Mouse (Mus musculus) embryo, embryonic 10.5 days (tissue): ENCODE data around the gene Cyp2w1.
"Not testable (repeated sequence)": the region's sequence is repeated elsewhere in the genome, so short reads cannot be mapped to it uniquely, and the experiment has no call there.

Source experiments
- DNase-seq: peaks from one replicate; pipeline ENCODE4 v3.0.0-alpha.2; 2015; ENCODE audit warnings: low spot score

Cyp2w1 gene

DNA sequence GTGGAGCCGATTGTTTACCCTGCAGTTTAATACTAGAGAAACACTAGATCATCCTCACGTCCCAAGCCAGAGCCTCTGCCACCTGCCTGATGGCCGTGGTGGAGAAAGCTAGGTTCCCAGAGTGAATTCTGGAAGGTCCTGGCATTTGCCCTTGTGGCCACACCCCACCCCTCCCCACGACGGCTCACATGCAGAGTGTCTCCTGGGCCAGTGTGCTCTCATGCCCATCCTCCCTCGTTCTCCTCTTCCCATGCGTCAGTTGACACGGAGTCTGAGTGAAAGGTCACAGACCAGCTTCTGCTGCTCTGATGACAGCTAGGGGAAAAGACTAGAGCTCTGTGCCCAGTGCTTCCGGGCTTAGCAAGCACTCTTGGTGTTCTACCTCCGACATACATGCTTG lies 32.1 kb downstream of the Cyp2w1 start:
- no peak for DNase-seq

DNA sequence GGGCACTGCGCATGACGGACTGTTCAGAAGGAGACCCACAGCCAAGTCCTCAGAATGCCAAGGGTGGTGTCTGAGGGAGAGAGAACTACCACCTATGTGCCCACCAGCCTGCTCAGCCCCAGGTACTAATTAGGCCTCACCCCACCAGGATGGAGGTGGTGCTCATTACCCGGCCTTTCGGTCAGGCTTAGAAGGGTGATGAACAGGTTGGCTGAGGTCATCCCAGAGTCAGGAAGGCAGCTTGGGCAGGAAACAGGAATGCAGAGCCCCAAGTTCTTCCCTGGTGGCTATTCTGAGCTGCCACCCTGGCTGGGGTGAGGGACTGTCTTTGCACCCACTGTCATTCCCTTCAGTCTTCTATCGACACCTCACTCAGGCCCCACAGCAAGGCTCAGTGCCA lies 33.6 kb downstream of the Cyp2w1 start:
- no peak for DNase-seq

DNA sequence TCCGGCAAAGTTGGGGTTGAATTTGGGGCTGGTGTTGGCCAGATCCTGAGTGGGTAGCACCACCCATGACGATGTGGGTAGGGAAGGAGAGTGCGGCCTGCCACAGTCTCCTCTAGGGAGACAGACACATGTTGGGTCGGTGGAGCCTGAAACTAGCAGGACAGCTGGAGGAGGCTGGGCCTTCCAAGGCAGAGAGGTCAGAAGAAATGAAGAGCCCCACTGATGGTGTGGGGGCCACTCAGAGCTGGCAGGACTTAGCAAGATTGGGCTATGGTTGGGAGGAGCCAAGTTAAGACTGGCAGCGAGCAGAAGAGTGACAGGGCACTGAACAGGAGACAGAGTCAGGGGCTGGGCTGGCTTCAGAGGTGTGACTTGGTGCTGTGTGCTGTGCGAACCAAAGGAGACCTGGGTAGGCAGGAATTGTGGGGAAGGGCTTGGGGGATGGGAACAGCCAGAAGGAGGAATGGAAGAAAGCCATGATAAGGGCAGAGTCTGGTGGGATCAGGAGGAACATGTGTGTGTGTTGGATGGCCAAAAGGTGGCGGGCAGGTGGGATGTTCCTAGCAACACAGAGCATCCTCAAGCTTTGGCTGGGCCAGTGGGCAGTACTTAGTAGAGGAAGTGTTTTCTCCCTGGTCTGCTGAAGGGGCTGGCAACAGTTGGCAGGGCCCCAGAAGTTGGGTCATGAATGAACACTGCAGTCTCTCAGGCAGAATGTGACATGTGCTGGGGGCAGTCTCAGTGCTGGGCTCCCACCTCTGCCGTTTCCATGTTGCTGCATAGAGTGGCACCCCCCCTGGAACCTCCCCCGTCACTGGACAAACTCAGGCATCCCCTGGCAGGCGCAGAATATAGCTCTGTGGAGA lies 35.1 kb downstream of the Cyp2w1 start:
- DNase-seq: no peak

DNA sequence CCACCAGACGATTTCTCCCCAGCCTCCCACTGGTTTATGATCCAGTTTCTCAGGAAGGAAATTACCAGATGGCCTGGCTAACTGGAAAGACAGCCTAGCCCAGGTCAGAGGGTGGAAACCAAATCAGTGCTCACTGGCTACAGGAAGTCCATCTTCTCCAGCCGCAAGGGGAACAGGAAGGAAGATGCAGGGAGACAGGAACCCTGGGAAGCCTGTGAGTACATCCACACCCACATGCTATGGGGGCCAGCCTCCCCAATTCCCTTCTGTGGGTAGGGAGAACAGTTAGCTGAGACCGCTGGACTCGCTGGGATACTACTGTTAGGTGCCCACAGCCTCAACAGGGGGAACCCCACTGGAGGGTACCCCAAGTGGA lies 35.8 kb downstream of the Cyp2w1 start:
- no peak for DNase-seq

DNA sequence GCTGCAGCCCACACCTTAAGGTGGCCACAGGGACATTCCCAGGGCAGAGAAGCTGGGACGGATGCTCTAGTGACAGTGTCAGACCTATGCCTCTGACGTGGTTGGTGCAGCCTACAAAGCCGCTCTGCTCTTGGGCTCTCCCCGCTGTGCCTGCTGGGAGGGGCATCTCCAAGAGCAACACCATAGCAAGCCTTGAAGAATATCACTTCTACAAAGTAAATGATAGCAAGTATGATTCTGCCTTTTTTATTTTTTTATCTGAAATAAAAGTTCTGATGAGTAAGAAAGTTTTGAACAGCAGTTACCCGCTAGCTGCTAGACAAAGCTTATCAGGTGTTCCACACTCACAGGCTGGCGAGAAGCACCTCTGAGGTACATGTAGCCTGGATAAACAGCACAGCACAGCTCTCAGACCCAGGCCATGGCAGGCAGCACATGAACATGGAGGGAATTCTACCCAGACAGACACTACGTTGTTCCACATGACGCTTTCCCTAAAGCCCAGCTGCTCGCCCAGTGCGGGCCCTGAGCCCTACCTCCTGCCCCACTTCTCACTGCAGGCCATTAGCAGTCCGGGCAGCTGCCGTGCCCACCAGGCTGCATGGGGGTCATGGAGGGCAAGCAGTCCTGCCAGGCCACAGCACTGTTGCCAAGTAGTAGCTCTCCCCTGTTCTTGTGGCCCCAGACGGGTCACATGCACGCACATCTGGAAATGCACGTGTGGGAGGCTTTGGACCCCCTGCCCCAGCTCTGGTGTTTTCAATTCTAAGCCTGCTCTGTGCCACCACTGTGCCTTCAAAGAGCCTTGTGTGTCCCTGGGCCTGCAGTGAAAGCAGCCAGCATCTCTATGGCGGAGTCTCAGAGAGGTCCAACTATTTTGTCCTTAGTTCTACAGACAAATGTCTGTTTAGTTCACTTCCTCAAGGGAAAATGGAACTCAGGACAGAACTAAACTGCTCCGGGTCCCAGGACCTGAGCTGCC lies 36.6 kb downstream of the Cyp2w1 start:
- DNase-seq: no peak

DNA sequence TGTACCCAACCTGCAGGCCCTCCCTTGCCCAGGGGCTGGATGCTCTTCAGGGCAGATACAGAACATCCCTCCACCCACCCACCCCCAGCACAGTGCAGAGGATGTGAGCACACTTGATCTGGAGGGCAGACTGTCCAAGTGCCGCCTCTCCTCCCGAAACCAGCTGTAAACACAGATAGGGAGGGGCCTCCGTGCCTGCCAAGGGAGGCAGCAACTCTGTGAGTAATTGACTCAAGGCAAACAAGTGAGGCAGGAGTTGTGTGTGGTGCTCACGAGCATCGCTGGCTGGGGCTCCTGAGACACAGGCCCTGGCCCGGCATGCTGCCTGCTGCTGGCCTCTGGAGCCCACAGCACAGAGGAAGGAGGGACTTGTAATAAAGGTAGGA lies 37.3 kb downstream of the Cyp2w1 start:
- no peak for DNase-seq

DNA sequence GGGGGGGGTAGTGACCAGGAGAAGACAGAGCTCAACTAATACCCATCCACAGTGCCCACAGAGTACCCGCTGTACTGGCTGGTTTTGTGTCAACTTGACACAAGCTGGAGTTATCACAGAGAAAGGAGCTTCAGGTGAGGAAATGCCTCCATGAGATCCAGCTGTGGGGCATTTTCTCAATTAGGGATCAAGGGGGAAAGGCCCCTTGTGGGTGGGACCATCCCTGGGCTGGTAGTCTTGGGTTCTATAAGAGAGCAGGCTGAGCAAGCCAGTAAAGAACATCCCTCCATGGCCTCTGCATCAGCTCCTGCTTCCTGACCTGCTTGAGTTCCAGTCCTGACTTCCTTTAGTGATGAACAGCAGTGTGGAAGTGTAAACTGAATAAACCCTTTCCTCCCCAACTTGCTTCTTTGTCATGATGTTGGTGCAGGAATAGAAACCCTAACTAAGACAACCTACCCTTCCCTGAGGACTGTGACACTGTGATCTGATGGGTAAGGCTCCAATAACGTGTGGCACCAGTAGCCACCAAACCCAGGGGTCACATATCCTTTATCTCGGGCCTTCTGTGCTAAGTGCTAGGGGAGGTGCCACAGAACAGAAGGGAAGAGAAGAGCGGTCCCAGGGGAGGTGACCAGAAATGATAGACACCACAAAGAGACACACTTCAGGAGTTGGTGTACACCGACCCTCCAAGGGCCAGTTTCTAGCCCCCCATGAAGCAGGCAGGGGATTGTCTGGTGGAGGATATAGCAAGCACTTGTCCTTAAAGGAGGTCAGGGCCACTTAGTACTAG lies 38.1 kb downstream of the Cyp2w1 start:
- not testable (repeated sequence) for DNase-seq

DNA sequence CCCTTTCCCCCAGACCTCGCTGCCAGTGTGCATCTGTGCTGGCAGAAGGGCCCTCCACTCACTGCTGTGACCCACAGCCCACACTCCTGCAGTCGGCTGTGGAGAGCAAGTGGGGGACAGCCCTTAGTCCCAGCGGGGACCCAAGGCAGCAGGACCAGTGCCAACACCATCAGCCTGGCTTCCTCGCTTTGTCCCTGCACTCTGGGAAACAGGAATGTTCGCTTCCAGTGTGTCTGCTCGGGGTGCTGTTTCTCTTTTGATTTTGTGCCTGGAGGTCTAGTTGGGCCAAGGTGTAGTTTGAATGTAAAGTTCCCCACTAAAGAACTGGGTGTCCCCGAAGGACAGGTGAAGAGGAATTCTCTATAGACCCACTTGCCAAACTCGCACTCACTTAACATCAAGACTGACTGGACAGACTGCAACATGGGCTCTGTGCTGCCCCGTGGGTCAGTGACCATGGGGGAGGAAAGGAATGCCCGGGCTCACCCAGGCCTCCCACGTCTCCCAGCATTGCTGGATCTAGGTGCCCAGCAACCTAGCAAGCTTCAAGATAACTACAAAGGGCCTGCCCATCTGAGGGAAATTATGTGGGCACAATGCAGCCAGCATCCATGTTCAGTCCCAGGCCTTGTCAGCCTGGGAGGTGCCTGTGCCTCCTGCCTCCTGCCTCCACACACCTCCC lies 39.0 kb downstream of the Cyp2w1 start:
- DNase-seq: no peak

DNA sequence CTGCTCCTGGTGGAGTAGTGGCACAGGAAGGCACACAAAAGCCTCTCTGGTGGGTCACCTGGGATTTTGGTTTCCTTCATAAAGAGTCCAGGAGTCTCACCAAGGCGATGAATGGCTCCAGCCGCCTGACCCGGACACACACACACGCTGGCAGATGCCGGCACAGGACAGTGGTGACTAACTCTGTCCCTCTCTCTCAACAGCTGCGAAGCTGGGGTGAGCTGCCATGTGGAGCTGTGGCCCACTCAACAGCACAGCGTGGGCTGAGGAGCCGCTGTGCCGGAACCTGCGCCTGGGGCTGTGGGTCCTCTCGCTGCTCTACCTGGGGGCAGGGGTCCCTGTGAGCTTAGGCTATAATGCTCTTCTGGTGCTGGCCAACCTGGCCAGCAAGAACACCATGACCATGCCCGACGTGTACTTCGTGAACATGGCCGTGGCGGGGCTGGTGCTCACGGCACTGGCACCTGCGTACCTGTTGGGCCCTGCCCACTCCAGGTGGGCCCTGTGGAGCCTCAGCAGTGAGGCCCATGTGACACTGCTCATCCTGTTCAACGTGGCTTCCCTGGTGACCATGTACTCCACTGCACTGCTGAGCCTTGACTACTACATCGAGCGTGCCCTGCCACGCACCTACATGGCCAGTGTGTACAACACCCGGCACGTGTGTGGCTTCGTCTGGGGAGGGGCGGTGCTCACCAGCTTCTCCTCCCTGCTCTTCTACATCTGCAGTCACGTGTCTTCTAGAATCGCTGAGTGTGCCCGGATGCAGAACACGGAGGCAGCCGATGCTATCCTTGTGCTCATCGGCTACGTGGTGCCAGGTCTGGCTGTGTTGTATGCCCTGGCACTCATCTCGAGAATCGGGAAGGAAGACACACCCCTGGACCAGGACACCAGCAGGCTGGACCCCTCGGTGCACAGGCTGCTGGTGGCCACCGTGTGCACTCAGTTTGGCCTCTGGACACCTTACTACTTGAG lies 40.1 kb downstream of the Cyp2w1 start:
- no peak for DNase-seq

DNA sequence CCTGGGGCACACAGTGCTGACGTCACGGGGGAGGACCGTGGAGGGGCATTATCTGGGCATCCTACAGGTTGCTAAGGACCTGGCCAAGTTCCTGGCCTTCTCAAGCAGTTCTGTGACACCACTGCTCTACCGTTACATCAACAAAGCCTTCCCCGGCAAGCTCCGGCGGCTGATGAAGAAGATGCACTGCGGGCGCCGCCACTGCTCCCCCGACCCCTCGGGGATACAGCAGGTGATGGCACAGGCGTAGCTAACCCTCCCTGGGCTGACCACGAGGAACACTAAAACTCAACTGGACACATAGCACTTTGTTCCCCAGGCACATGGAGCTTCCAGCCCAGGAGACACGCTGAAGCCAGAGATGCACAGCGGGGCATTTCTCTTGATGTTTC lies 40.8 kb downstream of the Cyp2w1 start:
- DNase-seq: no peak

DNA sequence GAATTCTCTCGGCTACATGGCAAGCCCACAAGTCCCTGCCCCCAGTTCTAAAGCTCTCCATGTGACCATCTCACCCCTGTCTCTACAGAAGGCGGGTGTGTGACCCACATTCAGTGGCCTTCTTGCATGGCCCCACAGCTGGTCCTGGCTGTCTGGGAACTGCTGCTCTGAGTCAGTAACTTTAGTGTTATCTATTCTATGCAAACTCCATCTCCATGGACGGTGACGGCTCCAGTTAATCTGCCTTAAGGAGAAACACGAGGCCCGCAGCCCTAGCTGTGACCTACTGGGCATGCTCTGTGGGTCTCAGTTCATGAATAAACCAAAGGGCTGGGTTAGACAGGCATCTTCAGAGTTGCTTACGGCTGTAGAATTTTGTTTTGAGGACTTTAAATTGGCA lies 42.0 kb downstream of the Cyp2w1 start:
- no peak for DNase-seq

DNA sequence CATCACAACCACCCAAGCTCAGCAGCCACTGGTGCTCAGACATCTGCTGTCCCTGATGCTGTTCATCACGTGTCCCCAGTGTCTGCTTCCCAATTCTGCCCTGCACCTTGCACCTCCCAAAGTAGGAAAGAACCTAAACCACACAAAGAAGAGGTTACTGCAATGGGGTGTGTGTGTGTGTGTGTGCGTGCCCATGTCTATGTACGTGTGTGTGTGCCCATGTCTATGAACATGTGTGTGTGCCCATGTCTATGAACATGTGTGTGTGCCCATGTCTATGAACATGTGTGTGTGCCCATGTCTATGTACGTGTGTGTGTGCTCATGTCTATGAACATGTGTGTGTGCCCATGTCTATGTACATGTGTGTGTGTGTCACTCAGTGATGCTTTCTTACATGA lies 43.1 kb downstream of the Cyp2w1 start:
- DNase-seq: no peak

DNA sequence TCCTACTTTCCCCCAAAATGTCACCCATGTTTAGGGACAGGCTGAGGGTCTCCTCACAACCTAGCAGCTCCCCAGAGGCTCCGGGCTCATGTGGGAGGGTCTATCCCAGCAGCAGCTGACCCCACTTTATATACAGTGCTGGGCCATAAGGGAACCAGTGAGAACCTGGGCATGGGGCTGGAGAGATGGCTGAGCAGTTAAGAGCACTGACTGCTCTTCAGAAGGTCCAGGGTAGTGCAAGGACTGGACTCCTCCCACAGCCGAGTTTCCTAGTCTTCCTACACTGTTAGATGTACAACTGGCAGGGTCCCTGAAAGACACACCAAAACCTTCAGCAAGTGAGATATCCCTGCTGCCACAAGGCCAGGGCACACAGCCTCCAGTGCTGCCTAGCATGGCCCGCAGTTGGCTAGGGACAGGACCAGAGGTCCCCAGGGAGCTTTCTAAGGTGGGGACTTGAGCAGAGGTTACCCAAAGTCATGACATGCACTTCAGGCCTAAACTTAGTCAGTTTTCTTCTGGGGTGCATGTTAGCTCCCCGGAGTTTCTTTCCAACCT lies 45.0 kb downstream of the Cyp2w1 start:
- DNase-seq: no peak

DNA sequence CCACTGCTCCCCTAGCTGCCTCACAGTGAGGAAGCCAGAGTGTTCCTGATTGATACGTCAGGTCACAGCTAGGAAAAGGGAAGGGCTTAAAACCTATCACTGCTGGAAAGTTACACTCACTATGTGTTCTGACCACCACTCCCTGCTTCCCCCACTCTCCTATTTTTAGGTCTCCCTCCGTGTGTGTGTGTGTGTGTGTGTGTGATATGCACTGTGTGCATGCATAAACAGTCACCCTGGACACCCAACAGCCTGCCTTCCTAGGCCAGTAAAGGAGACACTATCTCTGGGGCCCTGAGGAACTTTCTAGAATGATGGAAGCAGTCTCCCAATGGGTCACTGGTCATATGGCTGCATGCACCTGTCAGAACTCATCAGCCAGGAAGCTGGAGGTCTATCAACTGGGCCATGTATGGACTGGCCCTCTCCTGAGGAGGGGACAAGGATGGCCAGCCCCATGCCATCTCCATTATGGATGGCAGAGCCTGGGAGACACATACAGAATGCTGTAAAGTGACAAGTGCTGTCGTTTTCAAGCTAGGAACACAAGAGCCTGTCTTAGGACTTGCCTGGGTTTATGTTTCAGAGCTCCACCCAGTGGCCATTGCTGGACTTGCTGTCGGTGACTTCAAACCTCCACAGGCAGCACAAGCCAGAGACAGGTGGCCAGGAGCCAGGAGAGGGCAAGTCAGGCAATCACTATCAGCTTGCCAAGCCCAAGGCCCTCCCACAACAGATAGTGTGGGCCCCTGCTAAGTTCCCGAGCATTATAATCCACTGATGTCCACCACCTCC lies 45.7 kb downstream of the Cyp2w1 start:
- peak; percentile 87 for DNase-seq

DNA sequence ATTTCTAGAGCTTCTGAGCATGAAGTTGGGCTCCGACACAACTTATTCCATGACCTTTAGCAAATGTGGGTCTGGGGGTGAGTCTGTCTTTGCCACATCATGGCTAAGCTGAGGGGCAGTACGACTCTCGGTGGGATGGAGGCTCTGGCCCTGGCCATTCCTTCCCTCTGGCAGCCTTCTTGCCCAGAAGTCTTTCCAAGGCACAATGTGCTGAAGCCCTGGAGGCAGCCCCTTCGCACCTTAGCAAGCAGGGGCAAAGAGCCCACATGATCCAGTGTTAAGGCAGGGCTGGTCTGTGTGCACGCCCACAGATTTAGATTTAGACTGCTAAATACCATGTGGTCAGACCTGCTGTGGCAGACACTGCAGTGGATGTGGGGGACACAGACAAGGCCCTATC lies 46.4 kb downstream of the Cyp2w1 start:
- DNase-seq: no peak

DNA sequence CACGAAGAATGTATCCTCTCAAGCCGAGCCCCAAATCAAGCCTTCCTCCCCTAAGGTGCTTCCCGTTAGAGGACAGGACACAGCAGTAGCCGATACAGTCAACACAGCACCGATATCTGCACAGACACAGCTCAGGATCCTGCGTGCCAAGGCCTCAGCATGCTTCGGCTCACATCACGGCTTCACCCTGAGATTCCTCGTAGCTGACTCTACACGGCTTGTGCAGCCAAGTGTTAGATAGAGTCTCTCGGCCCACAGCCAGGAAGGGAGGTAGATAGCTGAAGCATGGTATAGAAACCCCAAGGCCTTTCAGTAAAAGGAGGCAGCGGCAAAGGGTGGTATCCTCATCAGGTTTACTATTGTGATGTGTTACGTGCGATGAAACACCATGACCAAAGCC lies 47.6 kb downstream of the Cyp2w1 start:
- DNase-seq: no peak

DNA sequence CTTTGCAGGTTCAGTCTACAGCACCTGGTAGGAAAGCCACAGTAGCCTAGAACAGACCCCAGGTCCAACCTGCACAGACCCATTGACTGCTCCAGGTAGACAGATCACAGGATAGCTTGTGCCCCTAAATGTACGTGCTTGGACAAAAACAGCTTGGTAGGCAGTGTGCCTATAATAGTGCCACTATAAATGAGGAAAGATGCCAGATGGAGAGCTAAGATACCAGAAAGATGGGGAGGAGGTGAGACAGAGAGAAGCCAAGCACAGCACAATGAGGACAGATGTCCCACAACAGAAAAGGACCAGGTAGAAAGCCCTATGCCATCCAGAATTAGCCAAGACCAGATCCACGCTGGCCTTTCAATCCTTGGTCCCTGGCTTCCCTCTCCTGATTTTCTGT lies 49.7 kb downstream of the Cyp2w1 start:
- no peak for DNase-seq

DNA sequence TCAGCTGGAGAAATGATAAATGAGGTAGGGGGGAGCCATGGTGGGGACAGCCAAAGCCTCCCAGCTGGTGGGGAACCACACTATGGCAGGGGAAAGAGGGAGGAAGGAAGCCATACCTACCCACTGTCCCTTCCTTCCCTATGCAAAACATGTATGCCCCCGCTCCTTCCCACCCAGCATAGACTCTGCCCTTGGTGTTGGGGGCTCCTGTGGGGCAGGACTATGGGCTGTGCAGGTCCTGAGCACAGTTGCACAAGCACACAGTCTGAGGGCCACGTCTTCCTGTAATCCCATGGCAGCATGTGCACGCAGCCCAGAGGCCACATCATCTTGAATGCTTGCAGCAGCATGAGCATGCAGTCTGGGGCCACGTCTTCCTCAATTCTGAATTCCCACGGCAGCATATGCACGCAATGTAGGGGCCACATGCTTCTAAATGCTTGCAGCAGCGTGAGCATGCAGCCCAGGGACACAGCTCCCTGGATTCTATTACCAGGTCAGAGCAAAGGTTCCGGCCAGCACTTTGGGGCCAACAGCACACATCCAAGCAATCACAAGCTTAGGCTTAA lies 51.4 kb downstream of the Cyp2w1 start:
- no peak for DNase-seq

DNA sequence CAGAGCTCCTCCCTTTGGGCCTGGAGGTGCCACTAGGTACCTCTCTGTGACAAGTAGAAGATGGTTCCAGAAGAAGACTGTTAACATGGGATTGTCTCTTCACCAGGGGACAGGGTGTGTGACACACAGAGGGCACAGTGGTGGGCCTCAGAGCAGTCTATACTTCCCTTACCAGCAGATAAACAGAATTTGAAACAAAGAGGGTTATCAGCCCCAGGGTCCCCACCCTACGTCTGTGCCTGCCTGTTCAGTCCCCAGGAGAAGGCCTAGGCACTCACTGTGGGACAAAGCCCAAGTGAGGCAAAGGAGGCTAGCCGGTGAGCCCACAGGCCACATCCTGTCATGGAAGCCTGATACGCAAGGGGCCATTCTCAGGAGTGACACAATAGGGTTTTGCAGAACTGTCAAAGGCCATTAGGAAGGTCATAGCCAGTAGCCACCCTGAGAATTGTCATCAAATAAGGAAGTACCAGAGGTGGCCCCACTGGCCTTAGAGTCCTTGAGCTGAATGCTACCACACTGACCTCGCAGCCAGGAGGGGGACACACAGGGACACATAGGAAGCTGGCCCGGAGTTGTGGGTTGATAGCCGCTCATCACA lies 52.5 kb downstream of the Cyp2w1 start, which contains the start of gene C130050O18Rik:
Gene C130050O18Rik (plus strand): TSS at position 480 of the 601 bp plus-strand sequence.
- no peak for DNase-seq
